Mouse (Mus musculus): ENCODE measurements around the gene Stx8. TPM values are rescaled to one million over a fixed set of nuclear protein-coding genes. Genes with fewer than 3 reads are reported as not detected.

Gene Stx8
- polyA plus RNA-seq, 1 experiment from 2014 or later, result 50.6 TPM

DNA sequence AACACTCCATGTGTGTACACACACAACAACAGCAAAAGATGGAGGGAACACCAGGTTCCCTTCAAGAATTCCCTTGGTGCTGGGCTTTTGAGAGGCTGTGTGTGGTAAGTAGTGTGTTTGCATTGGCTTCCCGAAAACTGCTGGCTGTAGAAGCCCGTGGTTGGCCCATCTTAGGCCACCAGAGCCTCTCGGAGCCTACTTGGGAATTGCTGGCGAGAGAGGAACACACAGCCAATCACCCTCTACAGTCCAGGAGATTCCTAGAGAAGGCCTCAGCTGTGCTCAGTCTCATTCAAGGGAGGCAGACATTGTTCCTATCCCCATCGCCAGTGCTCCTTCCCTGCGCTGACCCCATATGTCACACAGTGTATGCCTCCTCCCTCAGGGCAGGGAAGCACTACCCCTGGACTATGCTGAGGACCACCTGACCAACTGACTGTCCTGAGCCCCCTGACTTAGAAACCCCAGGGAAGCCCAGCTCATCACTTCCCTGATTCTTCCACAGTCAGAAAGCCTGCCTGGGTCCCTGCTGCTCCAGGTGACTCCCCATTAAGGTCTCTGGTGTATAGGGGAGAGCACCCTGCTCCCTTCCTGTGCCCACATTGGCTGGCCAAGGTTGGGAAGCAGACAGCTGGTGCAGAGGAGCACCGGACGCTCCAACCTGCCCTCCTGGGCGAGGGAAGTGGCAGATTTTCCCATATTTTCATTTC lies 248.7 kb downstream of the Stx8 start:
- Histone ChIP-seq H3K4me2 (no peak overlapping the region), H3K36me3 (peaks cover 6% of the 10 kb centered on the region; the same call in 1 of the 2 replicates), H3K9me3 (no peaks in the 10 kb centered on the region), H3K27ac (replicated peaks) (no peak overlapping the region), H3K27me3 (replicated peaks) (0 out of 2 replicates have a peak, but pooled peaks cover 2% of the 10 kb centered on the region), H3K4me1 (peaks cover 61% of the 10 kb centered on the region), H3K9ac (peak overlapping the region; percentile 37; the same call in 1 of the 2 replicates), H3K4me3 (no peak overlapping the region)
- no peak for ATAC-seq (ENCODE audit: extremely low read depth, insufficient number of reproducible peaks, low FRiP score, low TSS enrichment)
- 77% methylated on average over 9 of the region's 9 CpGs for WGBS

DNA sequence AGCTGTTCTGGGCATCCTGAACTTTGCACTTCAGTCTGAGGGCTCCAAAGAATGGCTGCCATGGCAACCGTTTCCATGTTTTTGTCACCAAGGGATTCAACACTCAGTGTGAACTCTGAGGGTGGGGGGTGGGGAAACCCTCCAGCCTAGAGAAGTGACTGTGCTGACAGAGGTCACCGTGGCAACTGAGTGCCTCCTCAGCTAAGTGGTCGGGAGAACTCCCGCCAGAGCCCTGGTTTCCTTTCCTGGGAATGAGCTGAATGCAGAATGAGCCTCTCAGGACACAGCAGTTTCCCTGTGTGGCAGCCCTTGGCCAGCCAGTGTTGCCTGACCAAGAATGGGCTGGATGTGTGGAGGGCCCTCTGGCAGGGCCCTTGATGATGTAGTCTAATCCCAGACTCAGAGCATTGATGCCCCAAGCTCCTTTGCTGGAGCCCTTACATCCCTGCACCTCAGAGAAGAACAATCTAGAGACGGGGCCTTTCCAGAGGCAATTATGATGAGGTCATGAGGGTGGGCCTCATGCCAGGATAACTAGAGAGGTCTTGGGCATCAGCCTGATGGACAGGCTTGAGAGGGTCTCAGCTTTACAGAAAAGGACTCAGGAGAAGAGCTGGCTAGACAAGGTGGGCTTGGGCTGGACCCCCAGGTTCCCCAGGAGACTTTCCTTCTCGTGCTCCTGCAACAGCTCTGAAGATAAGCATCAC lies 249.4 kb downstream of the Stx8 start:
- H3K4me1 ChIP-seq, result peaks cover 61% of the 10 kb centered on the region
- peak overlapping the region; percentile 45; the same call in 1 of the 2 replicates for H3K27ac ChIP-seq (replicated peaks)
- ATAC-seq (ENCODE audit: extremely low read depth, insufficient number of reproducible peaks, low FRiP score, low TSS enrichment), result no peak
- 0 out of 2 replicates have a peak, but pooled peaks cover 2% of the 10 kb centered on the region for H3K27me3 ChIP-seq (replicated peaks)
- WGBS, result 21% methylated on average over 6 of the region's 6 CpGs
- H3K9ac ChIP-seq, result peak overlapping the region; percentile 37
- H3K4me3 ChIP-seq, result no peak overlapping the region
- H3K4me2 ChIP-seq, result no peak overlapping the region
- H3K36me3 ChIP-seq, result peaks cover 6% of the 10 kb centered on the region; the same call in 1 of the 2 replicates
- no peaks in the 10 kb centered on the region for H3K9me3 ChIP-seq

DNA sequence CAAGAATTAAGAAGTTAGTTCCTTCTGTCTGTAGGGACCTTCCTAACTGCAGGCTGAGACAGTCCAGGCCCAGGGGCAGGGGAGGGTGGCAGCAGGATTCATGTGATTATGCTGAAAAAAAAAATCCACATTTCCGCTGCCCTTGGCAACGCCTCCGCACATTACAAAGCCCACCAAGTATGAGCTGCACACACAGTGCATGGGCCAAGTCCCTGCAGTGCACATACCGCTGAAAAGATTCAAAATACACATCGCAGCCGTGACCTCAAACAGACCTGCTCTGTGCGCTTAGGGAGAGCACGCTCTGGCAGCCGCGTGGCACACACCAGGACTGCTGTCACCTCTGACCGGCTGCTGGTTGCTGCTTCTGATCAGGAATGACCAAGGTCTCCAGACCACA lies 250.0 kb downstream of the Stx8 start:
- 0 out of 2 replicates have a peak, but pooled peaks cover 2% of the 10 kb centered on the region for H3K27me3 ChIP-seq (replicated peaks)
- H3K4me1 ChIP-seq, result peaks cover 61% of the 10 kb centered on the region
- WGBS, result 72% methylated on average over 11 of the region's 11 CpGs
- H3K4me2 ChIP-seq, result no peak overlapping the region
- no peaks in the 10 kb centered on the region for H3K9me3 ChIP-seq
- no peak for ATAC-seq (ENCODE audit: extremely low read depth, insufficient number of reproducible peaks, low FRiP score, low TSS enrichment)
- no peak overlapping the region for H3K4me3 ChIP-seq
- H3K36me3 ChIP-seq, result peaks cover 6% of the 10 kb centered on the region; the same call in 1 of the 2 replicates
- peak overlapping the region; percentile 45; the same call in 1 of the 2 replicates for H3K27ac ChIP-seq (replicated peaks)
- H3K9ac ChIP-seq, result peak overlapping the region; percentile 37; the same call in 1 of the 2 replicates

DNA sequence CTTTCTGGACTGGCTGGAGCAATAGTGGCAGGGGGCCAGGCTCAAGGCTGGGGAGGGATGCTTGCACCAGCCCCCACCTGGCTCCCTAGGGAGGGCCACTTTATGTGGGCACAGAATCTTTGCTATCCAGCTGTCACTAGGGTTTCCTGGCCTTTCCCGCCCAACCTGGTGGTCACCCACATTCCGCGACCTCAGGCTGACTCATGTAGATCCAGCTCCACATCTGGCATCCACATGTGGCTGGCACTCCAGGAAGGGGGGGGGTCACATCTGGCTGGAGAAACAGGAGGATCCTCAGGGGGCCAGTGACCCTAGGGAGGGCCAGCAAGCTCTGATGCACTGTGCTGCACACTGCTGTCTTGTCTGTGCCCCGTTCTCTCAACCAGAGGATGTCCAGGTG lies 254.7 kb downstream of the Stx8 start:
- Histone ChIP-seq H3K27ac (replicated peaks) (no peak overlapping the region), H3K4me3 (no peak overlapping the region), H3K4me1 (peaks cover 24% of the 10 kb centered on the region), H3K4me2 (no peak overlapping the region), H3K36me3 (no peaks in the 10 kb centered on the region), H3K9ac (no peak overlapping the region), H3K27me3 (replicated peaks) (0 out of 2 replicates have a peak, but pooled peaks cover 2% of the 10 kb centered on the region), H3K9me3 (no peaks in the 10 kb centered on the region)
- WGBS, result 90% methylated on average over 4 of the region's 4 CpGs
- ATAC-seq (ENCODE audit: extremely low read depth, insufficient number of reproducible peaks, low FRiP score, low TSS enrichment), result no peak

DNA sequence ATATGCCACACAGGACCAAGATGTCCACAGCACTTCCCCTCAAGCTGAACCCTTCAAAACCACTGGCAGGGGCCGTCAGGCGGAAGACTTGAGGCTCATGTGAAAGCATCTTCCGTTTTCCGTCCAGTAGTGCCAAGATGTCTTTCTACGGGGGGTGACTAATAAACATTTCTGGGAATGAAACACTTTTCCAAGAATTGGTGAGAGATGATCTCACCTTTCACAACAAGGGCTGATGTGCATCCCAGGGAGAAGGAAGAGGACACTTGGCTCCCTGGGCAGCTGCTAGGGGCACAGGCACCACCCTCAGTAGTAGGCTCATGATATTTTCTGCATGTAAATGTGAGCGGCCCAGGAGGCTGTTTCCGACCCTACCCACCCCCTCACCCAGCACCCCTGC lies 256.2 kb downstream of the Stx8 start:
- Histone ChIP-seq H3K27ac (replicated peaks) (no peak overlapping the region), H3K36me3 (0 out of 2 replicates have a peak, but pooled peaks cover 3% of the 10 kb centered on the region)

DNA sequence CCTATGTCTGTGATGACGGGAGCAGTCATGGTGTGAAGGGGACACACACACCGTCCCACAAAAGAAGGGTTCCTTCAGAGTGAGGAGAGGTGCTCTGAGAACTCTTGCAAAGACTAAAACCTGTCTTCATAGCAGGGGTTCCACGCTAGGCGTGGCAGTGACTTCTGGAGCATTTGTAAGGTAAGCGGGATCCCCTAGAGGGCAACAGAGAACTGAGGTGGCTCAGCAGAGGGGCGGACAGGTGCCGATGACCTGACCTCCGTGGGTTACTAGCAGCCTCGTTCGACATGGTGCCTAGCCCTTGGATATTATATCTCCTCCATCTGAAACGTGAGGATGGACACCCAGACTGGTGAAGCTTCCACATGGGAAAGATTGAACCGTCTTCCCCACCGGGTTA lies 257.1 kb downstream of the Stx8 start:
- Histone ChIP-seq H3K36me3 (0 out of 2 replicates have a peak, but pooled peaks cover 3% of the 10 kb centered on the region), H3K9me3 (no peaks in the 10 kb centered on the region), H3K9ac (no peak overlapping the region), H3K4me1 (peaks cover 2% of the 10 kb centered on the region; the same call in 1 of the 2 replicates), H3K4me2 (no peak overlapping the region), H3K27ac (replicated peaks) (no peak overlapping the region), H3K27me3 (replicated peaks) (0 out of 2 replicates have a peak, but pooled peaks cover 7% of the 10 kb centered on the region), H3K4me3 (no peak overlapping the region)
- 48% methylated on average over 13 of the region's 13 CpGs for WGBS
- no peak for ATAC-seq (ENCODE audit: extremely low read depth, insufficient number of reproducible peaks, low FRiP score, low TSS enrichment)

More for the DNA sequence above, 256.2 kb downstream of the Stx8 start:
- Histone ChIP-seq H3K27me3 (replicated peaks) (0 out of 2 replicates have a peak, but pooled peaks cover 2% of the 10 kb centered on the region), H3K4me1 (peaks cover 10% of the 10 kb centered on the region; the same call in 1 of the 2 replicates), H3K9ac (no peak overlapping the region), H3K9me3 (no peaks in the 10 kb centered on the region), H3K4me3 (no peak overlapping the region), H3K4me2 (no peak overlapping the region)
- WGBS, result 77% methylated on average over 7 of the region's 7 CpGs
- no peak for ATAC-seq (ENCODE audit: extremely low read depth, insufficient number of reproducible peaks, low FRiP score, low TSS enrichment)

DNA sequence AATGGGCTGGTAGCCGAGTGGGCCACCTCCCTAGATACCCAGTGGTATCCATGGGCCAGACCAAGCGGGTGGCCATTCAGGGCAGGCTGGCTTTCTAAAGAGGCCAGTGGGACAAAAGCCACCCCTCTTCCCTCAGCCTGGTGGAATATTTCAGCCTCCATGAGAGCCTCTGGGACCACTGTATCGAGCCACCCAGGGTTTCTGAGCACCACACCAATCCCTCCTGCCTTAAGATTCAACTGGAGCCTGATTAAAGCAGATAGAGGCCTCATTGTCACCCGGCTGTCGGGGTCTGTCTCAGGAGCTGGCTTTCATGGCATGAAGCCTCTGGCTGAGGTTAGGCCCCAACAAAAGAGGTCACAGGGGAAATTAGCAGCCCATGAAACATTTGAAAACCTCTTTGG lies 260.7 kb downstream of the Stx8 start:
- 76% methylated on average over 5 of the region's 5 CpGs for WGBS
- Histone ChIP-seq H3K4me3 (no peak overlapping the region), H3K27me3 (replicated peaks) (0 out of 2 replicates have a peak, but pooled peaks cover 5% of the 10 kb centered on the region), H3K4me2 (no peak overlapping the region), H3K27ac (replicated peaks) (no peak overlapping the region), H3K9me3 (no peaks in the 10 kb centered on the region), H3K9ac (no peak overlapping the region), H3K4me1 (peaks cover 11% of the 10 kb centered on the region), H3K36me3 (0 out of 2 replicates have a peak, but pooled peaks cover 3% of the 10 kb centered on the region)
- no peak for ATAC-seq (ENCODE audit: extremely low read depth, insufficient number of reproducible peaks, low FRiP score, low TSS enrichment)

DNA sequence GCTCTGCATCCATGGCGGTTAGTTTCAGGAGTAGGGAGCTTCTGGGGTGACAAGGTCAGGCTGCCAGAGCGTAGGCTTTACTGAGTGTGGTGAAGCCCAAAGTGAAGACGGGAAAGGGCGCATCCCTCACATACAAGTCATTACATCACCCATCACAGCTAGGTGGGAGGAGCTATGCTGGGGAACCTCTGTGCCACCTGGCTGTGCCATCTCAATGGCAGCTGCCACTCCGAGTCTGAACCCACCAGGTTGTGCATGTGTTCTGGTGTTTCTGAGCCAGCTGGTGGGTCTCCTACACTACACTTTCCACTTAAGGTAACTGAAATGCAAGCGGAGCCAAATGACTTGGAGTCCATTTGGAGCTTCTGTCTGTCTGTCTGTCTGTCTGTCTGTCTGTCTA lies 261.8 kb downstream of the Stx8 start:
- Histone ChIP-seq H3K9ac (no peak overlapping the region), H3K4me2 (no peak overlapping the region), H3K4me3 (no peak overlapping the region), H3K9me3 (no peaks in the 10 kb centered on the region), H3K27ac (replicated peaks) (no peak overlapping the region), H3K36me3 (0 out of 2 replicates have a peak, but pooled peaks cover 3% of the 10 kb centered on the region), H3K27me3 (replicated peaks) (0 out of 2 replicates have a peak, but pooled peaks cover 5% of the 10 kb centered on the region), H3K4me1 (peaks cover 11% of the 10 kb centered on the region)
- no peak for ATAC-seq (ENCODE audit: extremely low read depth, insufficient number of reproducible peaks, low FRiP score, low TSS enrichment)
- WGBS, result 88% methylated on average over 6 of the region's 6 CpGs

DNA sequence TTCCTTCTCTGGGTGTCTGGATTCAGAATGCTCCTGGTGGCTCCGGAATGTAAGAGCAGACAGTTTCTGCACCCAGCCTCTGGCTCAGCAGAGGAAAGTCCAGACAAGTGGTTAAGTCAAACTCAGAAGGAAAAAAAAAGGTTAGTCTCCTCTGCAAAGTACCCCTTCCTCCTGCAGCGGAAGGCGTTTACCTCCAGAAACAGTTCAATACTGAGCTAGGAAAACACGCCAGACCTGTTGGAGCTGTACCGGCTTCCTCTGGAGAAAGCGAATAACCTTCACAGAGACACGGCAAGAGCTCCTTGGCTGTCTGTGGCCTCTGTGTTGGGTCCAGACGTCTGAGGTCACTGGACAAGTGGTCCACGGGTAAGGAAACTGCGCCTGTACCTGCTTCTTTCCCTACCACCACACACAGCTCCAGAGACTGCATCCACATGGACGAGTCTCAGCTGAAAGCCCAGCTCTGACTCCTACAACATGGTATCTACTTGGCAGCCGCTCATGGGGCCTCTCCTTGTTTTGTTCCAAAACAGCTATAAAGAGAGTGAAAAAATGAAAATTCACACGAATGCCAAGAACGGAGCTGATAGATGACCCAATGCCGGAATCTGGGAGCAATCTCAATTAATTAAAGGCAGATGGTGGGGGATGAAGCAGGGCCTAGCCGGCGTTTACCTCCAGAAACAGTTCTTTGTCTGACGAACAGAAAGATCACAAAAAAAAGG lies 263.1 kb downstream of the Stx8 start:
- Histone ChIP-seq H3K9ac (no peak overlapping the region), H3K9me3 (no peaks in the 10 kb centered on the region), H3K27ac (replicated peaks) (no peak overlapping the region), H3K27me3 (replicated peaks) (peaks cover 8% of the 10 kb centered on the region; the same call in 1 of the 2 replicates), H3K36me3 (0 out of 2 replicates have a peak, but pooled peaks cover 3% of the 10 kb centered on the region), H3K4me2 (no peak overlapping the region), H3K4me1 (peaks cover 11% of the 10 kb centered on the region), H3K4me3 (no peak overlapping the region)
- 63% methylated on average over 18 of the region's 18 CpGs for WGBS
- ATAC-seq (ENCODE audit: extremely low read depth, insufficient number of reproducible peaks, low FRiP score, low TSS enrichment), result no peak

DNA sequence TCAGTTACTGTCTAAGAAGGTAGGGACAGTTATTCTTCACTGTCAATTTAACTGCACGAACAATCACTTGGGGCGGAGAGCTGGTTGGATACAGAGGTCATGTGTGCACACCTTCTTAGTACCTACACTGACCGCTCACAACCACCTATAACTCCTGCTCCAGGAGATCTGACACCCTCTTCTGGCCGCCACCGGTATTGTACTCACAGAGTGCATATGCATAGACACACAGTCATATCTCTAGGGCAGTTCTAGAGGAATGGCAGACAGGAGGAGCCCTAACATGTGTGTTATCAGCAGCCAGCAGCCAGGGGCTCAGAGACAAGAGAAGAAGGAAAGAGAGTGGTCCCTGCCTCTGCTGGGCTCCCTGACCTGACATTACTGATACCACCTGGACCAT lies 265.6 kb downstream of the Stx8 start:
- 88% methylated on average over 5 of the region's 5 CpGs for WGBS
- no peak overlapping the region for H3K9ac ChIP-seq

More for the DNA sequence above, 265.6 kb downstream of the Stx8 start:
- H3K4me2 ChIP-seq, result no peak overlapping the region
- peaks cover 8% of the 10 kb centered on the region; the same call in 1 of the 2 replicates for H3K27me3 ChIP-seq (replicated peaks)
- H3K9me3 ChIP-seq, result no peaks in the 10 kb centered on the region
- H3K36me3 ChIP-seq, result 0 out of 2 replicates have a peak, but pooled peaks cover under 1% of the 10 kb centered on the region
- H3K4me3 ChIP-seq, result no peak overlapping the region
- peaks cover 11% of the 10 kb centered on the region for H3K4me1 ChIP-seq
- ATAC-seq (ENCODE audit: extremely low read depth, insufficient number of reproducible peaks, low FRiP score, low TSS enrichment), result no peak
- no peak overlapping the region for H3K27ac ChIP-seq (replicated peaks)
